Mouse (Mus musculus) left cerebral cortex, adult 9 months (tissue): ENCODE measurements at regions not wholly inside any gene's neighbourhood (a gene's known extent, or its start where the extent isn't known, plus 50 kb on each side); places are given as distances from the start of the nearest gene placed in this dataset.

Experiments used
- DNase-seq, 2 experiments: peaks; one replicate each; pipeline ENCODE4 v3.0.0; 2022; ENCODE audit warnings: low spot score in 2 of 2

DNA sequence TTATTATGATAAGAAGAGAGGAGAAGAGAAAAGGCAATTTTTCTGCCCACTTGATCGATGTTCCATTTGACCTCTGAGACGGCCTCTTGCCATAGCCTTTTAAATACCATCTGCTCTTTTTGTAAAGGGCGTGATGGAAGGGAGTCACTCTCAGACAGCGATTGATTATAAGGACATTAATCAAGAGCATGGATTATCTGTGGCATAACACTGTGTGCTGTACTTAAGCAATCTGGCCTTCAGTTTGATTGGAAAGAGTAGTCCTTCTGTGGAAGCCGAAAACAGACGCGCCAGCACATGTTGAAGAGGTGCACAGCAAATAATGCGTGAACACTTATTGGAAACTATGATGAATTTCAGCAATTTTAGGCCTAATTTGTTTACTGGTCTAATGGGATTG, 685.4 kb upstream of the Robo1 start:
- DNase-seq = no peak

DNA sequence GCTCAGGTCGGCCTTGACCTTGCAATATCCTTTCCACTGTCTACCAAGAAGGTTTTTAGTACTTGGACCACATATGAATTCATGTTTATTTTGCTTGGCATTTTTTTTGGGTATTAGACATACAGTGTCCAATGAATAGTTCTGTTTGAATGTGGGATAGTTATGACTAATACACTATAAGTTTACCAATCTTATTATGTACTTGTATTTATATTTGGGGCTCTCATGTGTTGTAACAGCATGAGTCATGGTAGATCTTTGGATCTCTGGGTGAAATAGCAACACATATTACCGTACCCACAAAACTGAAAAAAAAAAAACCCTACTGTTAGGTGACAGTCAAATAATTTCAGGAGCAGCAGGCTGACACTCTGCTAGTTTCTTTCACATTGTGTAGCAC, 667.7 kb upstream of the Robo1 start:
- no peak for DNase-seq

DNA sequence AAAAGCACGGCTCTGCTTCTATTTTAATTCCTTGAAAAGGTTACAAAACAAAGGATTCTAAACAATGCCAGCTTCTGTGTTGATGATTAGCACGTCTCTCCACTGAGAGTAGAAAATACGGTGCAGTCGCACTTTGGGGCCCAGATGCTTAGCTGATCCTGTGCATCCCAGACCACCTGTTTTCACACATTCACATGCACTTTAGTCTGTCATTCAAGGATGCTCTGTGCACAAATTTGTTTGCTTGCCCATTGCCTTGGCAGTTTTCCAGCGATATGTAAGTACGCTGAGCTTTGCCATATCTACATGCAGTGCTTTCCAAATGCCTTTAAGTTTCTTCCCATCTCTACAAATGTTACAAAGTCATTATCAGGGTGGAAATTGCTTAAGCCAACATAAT, 664.9 kb upstream of the Robo1 start:
- DNase-seq = no peak

DNA sequence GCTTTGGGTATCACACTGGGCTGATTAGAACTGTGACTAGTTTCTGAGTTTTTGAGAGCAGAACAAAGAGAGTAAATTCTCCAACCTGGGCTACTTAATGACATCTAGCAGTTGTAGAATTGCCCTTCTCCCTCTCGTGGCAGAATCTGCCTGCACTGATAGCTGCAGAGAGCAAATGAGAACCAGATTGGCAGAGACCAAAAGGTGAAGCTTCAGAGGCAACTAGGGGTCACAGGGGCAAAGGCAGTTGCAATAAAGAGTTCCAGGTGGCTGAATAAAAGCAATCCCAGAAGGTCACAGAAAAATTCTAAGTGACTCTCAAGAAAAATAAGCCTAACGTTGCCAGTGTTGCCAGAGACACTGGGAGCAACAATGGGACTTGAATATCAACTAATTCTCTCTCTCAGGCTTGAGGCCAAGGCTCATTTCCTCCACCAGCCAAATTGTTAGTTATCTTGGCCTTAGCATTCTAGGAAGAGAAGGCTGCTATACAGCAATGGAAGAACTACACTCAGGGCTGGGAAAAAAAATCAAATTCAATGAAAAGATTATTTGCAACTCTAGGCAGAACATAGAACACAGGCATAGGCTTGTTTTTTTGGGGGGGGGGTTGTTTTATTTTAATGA, 629.9 kb upstream of the Robo1 start:
- no peak for DNase-seq

DNA sequence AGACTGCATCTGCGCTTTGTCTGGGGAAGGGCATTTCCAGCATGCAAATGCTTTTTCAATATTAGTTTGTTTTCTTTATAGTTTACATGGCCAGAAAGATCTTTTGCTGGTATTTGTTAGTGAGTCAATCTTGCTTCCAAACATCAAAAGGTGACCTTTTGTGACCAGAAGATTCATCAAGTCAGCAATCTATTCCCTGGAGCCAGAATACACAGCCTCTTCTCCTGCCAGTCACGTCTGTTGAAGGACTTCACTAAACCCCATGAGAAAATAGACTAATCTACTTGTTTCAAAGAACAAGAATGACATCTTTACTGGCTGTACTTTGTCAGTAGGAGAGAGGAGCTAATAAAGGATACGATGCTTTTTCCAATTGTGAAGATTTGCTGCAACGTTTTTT, 614.6 kb upstream of the Robo1 start:
- DNase-seq = no peak

DNA sequence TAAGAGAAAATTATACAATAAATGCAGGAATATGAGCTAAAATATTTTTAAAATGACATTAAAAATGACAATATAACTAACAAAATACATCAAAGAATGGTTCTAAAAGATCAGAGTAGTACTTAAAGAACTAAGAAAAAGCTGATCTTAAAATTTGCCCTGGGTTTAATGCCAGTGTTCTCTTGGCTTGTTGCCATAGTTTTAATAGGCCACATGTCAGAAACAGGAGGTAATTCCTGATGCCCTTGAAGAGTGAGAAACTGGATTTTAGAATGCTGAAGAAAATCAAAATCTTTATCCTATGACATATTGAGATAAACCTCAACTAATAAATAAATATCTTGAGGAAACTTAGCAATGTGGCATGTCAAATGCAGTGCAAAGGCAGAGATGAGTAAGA, 602.3 kb upstream of the Robo1 start:
- no peak for DNase-seq

DNA sequence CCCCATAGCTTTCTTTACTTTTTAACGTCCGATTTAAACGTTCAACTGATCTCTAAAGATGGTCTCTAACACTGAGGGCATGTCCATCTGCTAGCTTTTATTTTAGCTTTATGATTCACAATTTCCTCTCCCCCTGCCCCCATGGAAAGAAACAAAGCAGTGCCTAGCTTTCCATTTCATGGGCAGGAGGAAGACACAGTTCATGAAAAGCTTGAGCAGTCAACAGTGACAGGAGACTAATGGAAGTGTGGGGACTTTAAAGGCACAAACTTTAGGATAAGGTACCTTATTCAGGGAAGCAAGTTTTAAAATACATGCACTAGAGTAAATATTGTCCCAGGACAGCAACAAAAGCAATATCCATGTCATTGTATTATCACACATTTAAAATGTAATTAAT, 598.4 kb upstream of the Robo1 start:
- DNase-seq = no peak

DNA sequence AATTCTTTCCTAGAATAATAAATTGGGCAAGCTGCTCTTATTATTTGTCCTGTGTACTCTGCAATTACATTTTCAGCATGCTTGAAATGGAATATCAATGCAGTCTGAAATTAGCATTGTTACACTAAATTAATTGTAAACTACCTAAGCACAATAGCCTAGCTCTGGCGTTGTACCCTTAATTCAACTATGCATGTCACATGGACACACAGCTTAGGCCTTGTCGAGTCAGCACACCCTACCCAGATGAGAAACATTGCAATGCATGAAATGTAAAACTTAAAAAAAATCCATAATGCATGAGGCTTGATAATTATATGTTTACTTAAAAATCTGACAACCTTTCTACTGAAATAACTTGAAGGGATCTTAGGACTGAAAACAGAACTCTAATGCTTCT, 596.2 kb upstream of the Robo1 start:
- DNase-seq = no peak

DNA sequence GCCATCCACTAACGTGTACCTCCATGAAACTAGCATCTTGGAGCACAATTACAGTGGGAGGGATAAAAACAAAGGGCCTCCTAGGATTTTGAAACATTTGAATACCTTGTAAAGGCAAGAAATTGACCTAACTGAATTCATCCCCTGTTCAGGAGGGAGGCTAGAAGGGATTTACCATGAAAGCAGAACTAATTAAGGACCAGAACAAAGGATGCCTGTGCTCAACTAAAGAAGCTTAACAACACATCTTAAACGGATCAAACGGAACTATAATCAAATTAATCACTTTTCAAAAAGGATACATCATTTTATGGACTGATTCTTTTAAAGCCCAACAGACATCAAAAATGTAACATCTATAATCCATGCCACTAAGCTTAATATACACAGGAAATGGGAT, 590.9 kb upstream of the Robo1 start:
- DNase-seq = no peak

DNA sequence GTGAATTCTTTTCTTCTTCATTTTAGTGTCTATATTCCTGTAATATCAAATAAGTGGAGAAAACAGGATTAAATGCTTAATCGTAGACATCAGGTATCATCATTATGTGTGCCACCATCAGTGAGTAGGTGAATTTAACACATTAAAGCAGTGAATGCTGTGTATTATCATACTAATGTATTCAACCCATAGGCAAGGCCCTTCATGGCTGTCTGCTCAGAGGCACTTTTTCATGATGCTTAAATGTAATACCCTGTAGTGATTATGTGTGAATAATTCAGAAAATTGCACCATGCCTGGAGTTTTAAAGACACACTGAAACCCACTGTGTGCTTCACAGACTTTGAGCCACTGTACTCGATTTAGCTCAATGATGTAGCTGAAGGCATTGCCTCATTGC, 583.2 kb upstream of the Robo1 start:
- no peak for DNase-seq

DNA sequence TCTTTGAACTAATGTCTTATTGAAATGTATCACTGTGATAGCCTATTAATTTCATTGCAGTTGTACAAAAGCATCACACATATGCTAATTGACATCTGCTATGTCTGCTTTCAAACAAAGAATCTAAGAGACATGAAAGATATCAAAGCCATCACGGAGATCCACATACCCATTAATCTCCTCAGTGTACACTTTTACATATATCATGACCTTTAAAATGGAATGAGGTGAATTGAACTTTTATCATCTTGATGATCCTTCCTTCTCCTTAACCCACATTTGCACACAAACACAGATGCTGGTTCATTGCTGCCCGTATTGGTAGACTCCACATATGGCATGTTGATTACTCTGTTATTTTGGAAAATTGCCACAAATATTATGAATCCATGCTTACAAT, 570.2 kb upstream of the Robo1 start:
- no peak for DNase-seq

DNA sequence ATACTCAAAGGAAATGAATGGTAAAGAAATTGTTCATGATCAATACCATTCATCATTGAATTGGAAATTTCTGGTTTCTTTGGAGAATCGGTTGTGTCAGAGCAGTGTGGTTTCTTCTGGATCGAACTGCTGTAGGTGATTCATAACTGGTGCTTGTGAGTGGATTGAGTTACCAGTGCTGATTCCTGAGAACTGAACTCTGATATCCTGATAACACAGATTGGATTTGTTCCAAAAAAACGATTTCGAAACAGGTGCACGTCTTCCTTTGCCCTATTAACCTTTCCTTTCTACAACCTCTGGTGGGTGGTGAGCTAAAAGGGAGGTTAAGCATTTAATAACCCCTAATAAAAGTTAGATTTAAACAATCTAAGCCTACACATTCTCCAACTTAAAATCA, 569.0 kb upstream of the Robo1 start:
- no peak for DNase-seq

DNA sequence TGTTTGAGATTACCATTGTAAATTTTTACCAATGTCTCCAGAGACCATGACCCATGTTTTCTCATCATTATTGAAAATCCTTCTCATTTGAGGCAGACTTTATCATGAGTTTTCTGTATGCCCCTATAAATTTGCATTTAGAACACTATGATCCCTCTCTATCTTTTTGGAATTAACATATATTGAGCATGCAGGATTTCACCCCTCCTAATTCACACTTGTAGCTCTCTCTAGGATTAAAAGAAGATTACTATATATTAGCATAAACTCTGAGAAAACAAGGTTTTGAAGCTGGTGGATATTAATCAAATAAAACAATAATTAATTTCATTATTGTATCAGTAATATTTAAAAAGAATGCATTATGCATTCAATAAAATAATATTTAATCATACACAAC, 527.2 kb upstream of the Robo1 start:
- no peak for DNase-seq

DNA sequence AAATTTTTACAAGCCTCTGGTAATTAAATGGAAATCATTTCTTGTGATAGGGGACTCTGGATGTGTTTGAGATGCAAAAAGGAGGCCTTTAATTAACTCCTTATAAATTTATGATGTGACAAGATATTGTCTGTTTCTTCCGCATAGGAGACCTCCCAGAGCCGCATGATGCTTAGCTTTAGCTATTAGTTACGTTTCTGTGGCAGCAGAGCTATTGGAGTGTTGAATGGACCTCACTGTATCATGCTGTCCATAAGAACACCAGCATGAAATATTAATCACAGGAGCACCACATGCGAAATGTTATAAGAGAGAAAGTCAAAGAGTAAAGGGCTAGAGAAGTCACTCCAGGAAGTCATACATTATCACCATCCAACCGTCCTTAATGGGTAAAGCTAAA, 495.3 kb upstream of the Robo1 start:
- no peak for DNase-seq

DNA sequence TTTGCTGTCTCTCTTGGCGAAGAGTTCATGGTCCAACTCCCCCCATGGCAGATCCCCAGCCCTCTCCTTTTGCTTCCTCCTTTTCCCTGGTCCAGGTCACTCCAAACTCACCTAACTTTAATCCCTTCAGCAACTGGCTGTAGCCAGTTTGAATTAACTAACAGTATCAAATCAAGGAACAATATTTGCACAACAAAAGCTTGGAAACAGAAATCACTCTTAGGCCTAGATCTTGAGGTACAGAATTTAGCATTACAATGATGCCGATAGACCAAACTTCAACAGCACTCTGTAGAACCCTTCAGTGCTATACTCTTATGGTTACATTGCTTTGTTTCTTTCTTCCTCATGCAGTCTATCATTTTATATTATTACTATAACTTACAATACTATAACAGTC, 472.8 kb upstream of the Robo1 start:
- no peak for DNase-seq

DNA sequence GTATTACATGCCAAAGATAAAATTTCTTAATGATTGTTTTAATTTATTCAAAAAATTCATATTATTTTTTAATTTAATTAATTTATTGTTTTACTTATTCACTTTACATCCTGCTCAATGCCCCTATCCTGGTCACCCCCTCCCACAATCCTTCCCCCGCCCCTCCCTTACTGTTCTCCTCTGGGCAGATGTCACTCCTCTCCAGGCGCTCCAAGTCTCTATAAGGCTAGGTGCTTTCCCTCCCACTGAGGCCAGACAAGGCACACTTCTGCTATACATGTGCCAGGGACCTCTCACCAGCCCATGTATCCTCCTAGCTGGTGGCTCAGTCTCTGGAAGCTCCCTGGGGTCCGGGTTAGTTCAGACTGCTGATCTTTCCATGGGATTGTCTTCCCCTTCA, 458.0 kb upstream of the Robo1 start:
- DNase-seq = no peak

DNA sequence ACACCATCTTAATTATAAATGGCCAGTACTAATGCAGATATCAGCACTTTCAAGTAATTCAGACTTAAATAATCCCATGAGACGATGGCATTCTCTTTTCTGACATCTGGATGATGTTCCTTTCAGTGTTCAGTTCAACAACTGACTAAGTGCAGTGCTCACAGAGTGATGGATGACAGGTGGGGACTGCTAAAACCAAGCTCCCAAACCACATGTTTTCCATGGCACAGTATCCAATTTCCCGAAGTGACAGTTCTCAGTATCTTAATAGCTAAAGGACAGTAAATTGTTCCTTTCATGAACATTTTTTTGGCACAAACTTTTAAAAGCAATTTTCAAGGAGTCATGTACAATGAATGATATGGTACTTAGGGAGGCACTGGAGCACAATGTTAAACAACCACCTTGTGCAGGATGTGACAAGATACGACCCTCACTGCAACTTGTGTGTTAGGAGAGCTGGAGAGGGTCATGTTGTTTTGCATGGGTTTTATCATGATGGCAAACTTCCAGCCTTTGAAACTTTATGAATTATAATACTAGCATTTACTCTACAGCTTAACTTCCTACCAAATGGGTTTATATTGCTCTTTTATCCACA, 456.4 kb upstream of the Robo1 start:
- DNase-seq = no peak

DNA sequence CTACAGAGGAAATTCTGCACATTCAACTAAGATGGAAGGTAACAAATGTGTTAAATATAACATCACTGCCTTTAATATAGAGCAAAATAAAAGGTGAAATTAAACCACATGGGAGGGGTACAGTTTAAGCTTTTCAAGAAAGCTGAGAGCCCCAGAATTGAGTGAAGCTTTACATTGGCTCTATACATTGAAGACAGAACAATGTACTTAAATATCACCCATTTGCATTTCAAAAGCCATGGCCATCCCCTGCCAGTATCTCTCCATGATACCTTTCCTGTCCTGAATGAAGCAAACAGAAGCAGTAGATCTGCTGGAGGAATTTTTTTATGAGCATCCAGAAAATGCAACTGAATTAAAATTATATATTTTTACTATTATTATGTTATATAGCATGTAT, 450.2 kb upstream of the Robo1 start:
- DNase-seq = no peak

DNA sequence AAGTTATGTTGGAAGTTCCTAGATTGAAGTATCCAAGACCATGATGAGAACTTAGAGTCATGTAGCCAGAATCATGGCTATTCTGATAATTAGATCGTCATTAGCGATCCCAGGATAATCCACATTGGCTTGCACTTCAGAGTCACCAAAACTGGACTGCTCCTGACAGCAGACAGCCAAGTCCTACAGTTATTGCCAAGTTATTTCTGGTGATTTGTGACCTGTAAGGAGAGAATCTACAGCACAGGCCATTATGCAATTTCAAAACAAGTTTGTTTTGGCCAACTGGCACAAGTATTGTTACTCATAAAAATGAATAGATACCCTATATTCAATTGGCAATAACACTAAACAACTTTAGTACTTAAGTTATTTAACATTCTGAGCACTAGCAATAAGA, 447.9 kb upstream of the Robo1 start:
- DNase-seq = no peak

DNA sequence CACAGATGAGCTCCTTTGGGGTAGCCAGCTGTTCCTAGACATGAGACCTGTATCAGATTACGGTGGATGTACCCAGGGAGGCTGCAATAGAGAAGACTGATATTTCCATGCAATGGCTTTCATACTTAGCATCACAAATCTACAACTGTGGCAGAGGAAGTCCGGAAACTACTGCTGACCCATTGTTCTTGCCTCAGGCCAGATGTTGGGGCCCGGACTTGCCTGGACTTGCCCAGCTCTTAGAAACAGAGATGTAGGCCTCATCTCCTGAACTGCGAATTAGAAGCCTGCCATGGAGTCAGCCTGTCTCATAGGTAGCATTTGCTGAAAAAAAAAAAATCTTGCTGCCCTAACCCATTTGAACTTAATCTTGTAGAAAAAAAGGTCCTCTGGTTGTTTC, 422.4 kb upstream of the Robo1 start:
- no peak for DNase-seq

DNA sequence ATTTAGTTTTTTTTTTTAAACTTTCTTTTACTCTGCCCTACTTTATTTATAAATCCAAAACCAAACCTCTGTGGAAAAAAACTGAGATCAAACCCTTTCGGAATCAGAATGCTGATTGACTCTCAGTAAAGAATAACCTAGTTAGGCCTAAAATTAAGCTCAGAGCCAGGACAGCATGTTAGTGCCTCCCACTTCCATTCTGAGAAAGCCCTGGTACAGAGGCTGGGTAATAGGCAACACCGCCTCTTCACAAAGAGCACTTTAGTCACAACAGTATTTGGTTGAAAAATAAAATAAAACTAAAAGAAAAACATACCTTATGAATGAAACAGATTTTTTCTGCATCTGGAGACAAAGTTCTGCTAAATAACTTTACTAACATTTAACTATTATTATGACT, 418.4 kb upstream of the Robo1 start:
- no peak for DNase-seq

DNA sequence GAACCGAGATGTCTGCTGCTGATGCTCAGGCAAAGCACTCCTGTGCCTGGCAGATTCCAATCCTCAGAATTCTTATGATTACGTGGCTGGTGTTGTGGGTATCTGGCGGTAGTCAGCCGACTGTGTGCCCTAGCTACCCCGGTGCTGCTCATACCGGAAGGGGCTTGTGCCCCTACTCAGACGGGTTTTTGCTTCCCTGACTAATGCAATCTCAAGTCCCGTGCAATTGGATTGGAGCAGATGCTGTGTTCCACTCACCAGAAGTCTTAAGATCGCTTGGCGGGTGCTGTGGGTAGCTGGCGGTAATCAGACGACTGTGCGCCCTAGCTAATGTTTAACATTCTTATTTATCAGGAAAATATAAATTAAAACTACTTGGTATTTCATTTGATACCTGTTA, 385.0 kb upstream of the Robo1 start:
- no peak for DNase-seq

DNA sequence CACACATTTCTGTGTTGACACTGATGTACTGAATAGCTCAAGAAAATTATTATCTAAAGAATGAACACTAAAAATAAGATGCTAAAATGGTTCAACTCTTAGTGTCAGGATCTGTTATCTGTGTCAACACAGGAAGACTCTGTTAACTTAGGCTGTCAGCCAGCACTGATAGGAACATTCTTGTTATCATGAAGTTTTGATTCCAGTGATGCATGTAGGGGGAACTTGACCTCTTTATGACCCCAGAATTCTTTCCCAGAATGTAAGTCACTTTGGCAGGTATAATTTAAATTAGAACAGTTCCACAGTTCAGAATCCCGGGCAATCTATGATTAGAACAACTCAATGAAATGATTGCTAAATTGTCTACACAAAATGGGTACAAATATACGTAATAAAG, 363.9 kb upstream of the Robo1 start:
- peak in 1 of 2 experiments; percentile 2 for DNase-seq

DNA sequence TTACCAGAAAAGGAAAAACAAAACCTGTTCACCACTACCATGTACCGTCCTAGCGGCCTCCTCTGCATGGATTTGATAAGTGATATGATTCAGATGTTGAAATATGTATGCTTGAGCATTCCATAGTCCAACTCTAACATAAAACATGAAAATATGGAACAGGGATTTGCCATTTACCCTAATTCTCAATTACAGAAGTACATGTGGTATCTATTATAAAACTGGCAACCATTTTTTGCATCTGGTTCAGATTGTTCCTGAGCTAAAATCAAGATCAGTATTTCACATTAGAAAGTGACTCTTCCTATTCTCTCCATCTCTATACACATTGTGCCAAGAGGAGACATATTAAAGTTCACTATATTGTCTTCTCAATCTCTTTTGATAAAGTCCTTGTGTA, 363.3 kb upstream of the Robo1 start:
- DNase-seq = no peak
